Mouse (Mus musculus): Measurements from ENCODE around the gene Tnfsf15. TPM values are rescaled to one million over a fixed set of nuclear protein-coding genes. Genes with fewer than 3 reads are reported as not detected.
A peak's percentile ranks its signal among the peaks of the same experiment; 100 is the strongest.

Gene Tnfsf15
- polyA plus RNA-seq, 1 experiment from 2014 or later = not detected

GRCm38 (mm10) chr4:63702006-63702704 is 42.8 kb downstream of the Tnfsf15 start:
- WGBS = 93% methylated on average over 4 of the region's 4 CpGs
- no peak overlapping the region for H3K27ac ChIP-seq (ENCODE audit: low read length)
- no peaks in the 10 kb centered on the region for H3K36me3 ChIP-seq (ENCODE audit: control insufficient read depth, insufficient read depth)
- H3K4me1 ChIP-seq (replicated peaks; ENCODE audit: control insufficient read depth, insufficient read depth, low read length) = no peaks in the 10 kb centered on the region
- H3K4me2 ChIP-seq (ENCODE audit: low read length) = no peak overlapping the region
- H3K9ac ChIP-seq (replicated peaks; ENCODE audit: low read depth, low read length) = no peak overlapping the region
- H3K9me3 ChIP-seq (ENCODE audit: control insufficient read depth, low read length) = no peaks in the 10 kb centered on the region
- no peak for ATAC-seq
- no peaks in the 10 kb centered on the region for H3K27me3 ChIP-seq (replicated peaks; ENCODE audit: control insufficient read depth, insufficient read depth, low read length)
- no peak overlapping the region for H3K4me3 ChIP-seq (replicated peaks; ENCODE audit: low read length)

- Histone ChIP-seq H3K4me2 (ENCODE audit: low read length) (no peak overlapping the region), H3K36me3 (ENCODE audit: control insufficient read depth, insufficient read depth) (no peaks in the 10 kb centered on the region), H3K27me3 (replicated peaks; ENCODE audit: control insufficient read depth, insufficient read depth, low read length) (no peaks in the 10 kb centered on the region), H3K9me3 (ENCODE audit: control insufficient read depth, low read length) (no peaks in the 10 kb centered on the region), H3K9ac (replicated peaks; ENCODE audit: low read depth, low read length) (no peak overlapping the region), H3K4me1 (replicated peaks; ENCODE audit: control insufficient read depth, insufficient read depth, low read length) (no peaks in the 10 kb centered on the region), H3K27ac (ENCODE audit: low read length) (no peak overlapping the region), H3K4me3 (replicated peaks; ENCODE audit: low read length) (no peak overlapping the region)
- ATAC-seq = no peak
- 48% methylated on average over 3 of the region's 3 CpGs for WGBS
Observed at GRCm38 (mm10) chr4:63699749-63700148, 45.2 kb downstream of the Tnfsf15 start.

- Histone ChIP-seq H3K4me1 (replicated peaks; ENCODE audit: control insufficient read depth, insufficient read depth, low read length) (no peaks in the 10 kb centered on the region), H3K9me3 (ENCODE audit: control insufficient read depth, low read length) (no peaks in the 10 kb centered on the region), H3K9ac (replicated peaks; ENCODE audit: low read depth, low read length) (no peak overlapping the region), H3K27me3 (replicated peaks; ENCODE audit: control insufficient read depth, insufficient read depth, low read length) (no peaks in the 10 kb centered on the region), H3K27ac (ENCODE audit: low read length) (no peak overlapping the region), H3K4me3 (replicated peaks; ENCODE audit: low read length) (no peak overlapping the region), H3K36me3 (ENCODE audit: control insufficient read depth, insufficient read depth) (no peaks in the 10 kb centered on the region), H3K4me2 (ENCODE audit: low read length) (no peak overlapping the region)
- no peak for ATAC-seq
- 87% methylated on average over 4 of the region's 4 CpGs for WGBS
Observed at GRCm38 (mm10) chr4:63696921-63697320, 48.0 kb downstream of the Tnfsf15 start.

- Histone ChIP-seq H3K36me3 (ENCODE audit: control insufficient read depth, insufficient read depth) (no peaks in the 10 kb centered on the region), H3K4me3 (replicated peaks; ENCODE audit: low read length) (no peak overlapping the region), H3K27ac (ENCODE audit: low read length) (no peak overlapping the region), H3K27me3 (replicated peaks; ENCODE audit: control insufficient read depth, insufficient read depth, low read length) (no peaks in the 10 kb centered on the region), H3K4me2 (ENCODE audit: low read length) (no peak overlapping the region), H3K4me1 (replicated peaks; ENCODE audit: control insufficient read depth, insufficient read depth, low read length) (no peaks in the 10 kb centered on the region), H3K9me3 (ENCODE audit: control insufficient read depth, low read length) (no peaks in the 10 kb centered on the region), H3K9ac (replicated peaks; ENCODE audit: low read depth, low read length) (no peak overlapping the region)
- no peak for ATAC-seq
Observed at GRCm38 (mm10) chr4:63692351-63692750, 52.6 kb downstream of the Tnfsf15 start.

- WGBS = 84% methylated on average over 8 of the region's 8 CpGs
- Histone ChIP-seq H3K27ac (ENCODE audit: low read length) (no peak overlapping the region), H3K36me3 (ENCODE audit: control insufficient read depth, insufficient read depth) (no peaks in the 10 kb centered on the region), H3K9ac (replicated peaks; ENCODE audit: low read depth, low read length) (no peak overlapping the region), H3K4me3 (replicated peaks; ENCODE audit: low read length) (no peak overlapping the region), H3K27me3 (replicated peaks; ENCODE audit: control insufficient read depth, insufficient read depth, low read length) (no peaks in the 10 kb centered on the region), H3K4me2 (ENCODE audit: low read length) (no peak overlapping the region), H3K4me1 (replicated peaks; ENCODE audit: control insufficient read depth, insufficient read depth, low read length) (no peaks in the 10 kb centered on the region; the same call in 1 of the 2 replicates), H3K9me3 (ENCODE audit: control insufficient read depth, low read length) (no peaks in the 10 kb centered on the region)
- ATAC-seq = no peak
Observed at GRCm38 (mm10) chr4:63687429-63687828, 57.5 kb downstream of the Tnfsf15 start.

GRCm38 (mm10) chr4:63686157-63686556 is 58.8 kb downstream of the Tnfsf15 start:
- no peak overlapping the region for H3K4me2 ChIP-seq (ENCODE audit: low read length)
- no peaks in the 10 kb centered on the region for H3K9me3 ChIP-seq (ENCODE audit: control insufficient read depth, low read length)
- H3K36me3 ChIP-seq (ENCODE audit: control insufficient read depth, insufficient read depth) = no peaks in the 10 kb centered on the region
- no peak overlapping the region for H3K27ac ChIP-seq (ENCODE audit: low read length)
- H3K9ac ChIP-seq (replicated peaks; ENCODE audit: low read depth, low read length) = no peak overlapping the region
- ATAC-seq = no peak
- no peaks in the 10 kb centered on the region; the same call in 1 of the 2 replicates for H3K4me1 ChIP-seq (replicated peaks; ENCODE audit: control insufficient read depth, insufficient read depth, low read length)
- no peaks in the 10 kb centered on the region for H3K27me3 ChIP-seq (replicated peaks; ENCODE audit: control insufficient read depth, insufficient read depth, low read length)
- no peak overlapping the region for H3K4me3 ChIP-seq (replicated peaks; ENCODE audit: low read length)

- ATAC-seq = no peak
Observed at GRCm38 (mm10) chr4:63685253-63685525, 59.7 kb downstream of the Tnfsf15 start.

GRCm38 (mm10) chr4:63684412-63685252 is 60.3 kb downstream of the Tnfsf15 start:
- ATAC-seq = no peak
- Histone ChIP-seq H3K36me3 (ENCODE audit: control insufficient read depth, insufficient read depth) (no peaks in the 10 kb centered on the region), H3K27me3 (replicated peaks; ENCODE audit: control insufficient read depth, insufficient read depth, low read length) (no peaks in the 10 kb centered on the region), H3K9ac (replicated peaks; ENCODE audit: low read depth, low read length) (no peak overlapping the region), H3K27ac (ENCODE audit: low read length) (no peak overlapping the region), H3K4me2 (ENCODE audit: low read length) (no peak overlapping the region), H3K4me3 (replicated peaks; ENCODE audit: low read length) (no peak overlapping the region), H3K4me1 (replicated peaks; ENCODE audit: control insufficient read depth, insufficient read depth, low read length) (no peaks in the 10 kb centered on the region; the same call in 1 of the 2 replicates), H3K9me3 (ENCODE audit: control insufficient read depth, low read length) (no peaks in the 10 kb centered on the region)
- WGBS = 88% methylated on average over 10 of the region's 10 CpGs

More at GRCm38 (mm10) chr4:63685253-63685525, 59.7 kb downstream of the Tnfsf15 start:
- WGBS = 59% methylated on average over 4 of the region's 4 CpGs
- Histone ChIP-seq H3K27ac (ENCODE audit: low read length) (no peak overlapping the region), H3K4me3 (replicated peaks; ENCODE audit: low read length) (no peak overlapping the region), H3K4me2 (ENCODE audit: low read length) (no peak overlapping the region), H3K36me3 (ENCODE audit: control insufficient read depth, insufficient read depth) (no peaks in the 10 kb centered on the region), H3K4me1 (replicated peaks; ENCODE audit: control insufficient read depth, insufficient read depth, low read length) (no peaks in the 10 kb centered on the region; the same call in 1 of the 2 replicates), H3K9me3 (ENCODE audit: control insufficient read depth, low read length) (no peaks in the 10 kb centered on the region), H3K27me3 (replicated peaks; ENCODE audit: control insufficient read depth, insufficient read depth, low read length) (no peaks in the 10 kb centered on the region), H3K9ac (replicated peaks; ENCODE audit: low read depth, low read length) (no peak overlapping the region)

GRCm38 (mm10) chr4:63683716-63684115 is 61.2 kb downstream of the Tnfsf15 start:
- Histone ChIP-seq H3K27me3 (replicated peaks; ENCODE audit: control insufficient read depth, insufficient read depth, low read length) (no peaks in the 10 kb centered on the region), H3K27ac (ENCODE audit: low read length) (no peak overlapping the region), H3K4me1 (replicated peaks; ENCODE audit: control insufficient read depth, insufficient read depth, low read length) (no peaks in the 10 kb centered on the region; the same call in 1 of the 2 replicates), H3K4me2 (ENCODE audit: low read length) (no peak overlapping the region), H3K9me3 (ENCODE audit: control insufficient read depth, low read length) (no peaks in the 10 kb centered on the region), H3K9ac (replicated peaks; ENCODE audit: low read depth, low read length) (no peak overlapping the region), H3K36me3 (ENCODE audit: control insufficient read depth, insufficient read depth) (no peaks in the 10 kb centered on the region), H3K4me3 (replicated peaks; ENCODE audit: low read length) (no peak overlapping the region)
- 0 out of 2 replicates have a peak, but pooled peaks have one; percentile 31 for ATAC-seq
- 85% methylated on average over 6 of the region's 6 CpGs for WGBS
